Mouse (Mus musculus): ENCODE measurements around the gene Hoxa9. TPM values are rescaled to one million over a fixed set of nuclear protein-coding genes. Genes with fewer than 3 reads are reported as not detected.

Gene Hoxa9
- polyA plus RNA-seq, 1 experiment from 2014 or later = 90.5 TPM

- peak overlapping the region; percentile 70 for H3K4me3 ChIP-seq (ENCODE audit: low read depth, low read length)
- peaks cover 2% of the 10 kb centered on the region; the same call in 1 of the 2 replicates for H3K36me3 ChIP-seq (ENCODE audit: control insufficient read depth, insufficient read depth, low read length)
- peaks cover 62% of the 10 kb centered on the region for H3K4me1 ChIP-seq (ENCODE audit: control insufficient read depth, insufficient read depth, low read length)
- H3K27ac ChIP-seq (replicated peaks; ENCODE audit: low read depth, low read length) = peak overlapping the region; percentile 70
- DNase-seq (ENCODE audit: low spot score) = peak; percentile 54
- WGBS = 3% methylated on average over 16 of the region's 18 CpGs
- no peaks in the 10 kb centered on the region for H3K9me3 ChIP-seq (ENCODE audit: control insufficient read depth, low read length)
- no peaks in the 10 kb centered on the region for H3K27me3 ChIP-seq (ENCODE audit: control insufficient read depth, insufficient read depth, low read length)
- peak overlapping the region; percentile 95 for H3K4me2 ChIP-seq (ENCODE audit: low read depth, severe bottlenecking)
- peak overlapping the region; percentile 74 for H3K9ac ChIP-seq (ENCODE audit: low read length)
- no peak for ATAC-seq (ENCODE audit: insufficient number of reproducible peaks, low FRiP score, low TSS enrichment, low read depth)
Measured at GRCm38 (mm10) chr6:52208868-52209684, 21.8 kb downstream of the Hoxa9 start.

- H3K9me3 ChIP-seq (ENCODE audit: control insufficient read depth, low read length) = no peaks in the 10 kb centered on the region
- peaks cover 65% of the 10 kb centered on the region for H3K4me1 ChIP-seq (ENCODE audit: control insufficient read depth, insufficient read depth, low read length)
- H3K4me3 ChIP-seq (ENCODE audit: low read depth, low read length) = peak within 1 kb of the TSS; percentile 70
- WGBS = under 1% methylated on average over 44 of the region's 47 CpGs
- H3K27ac ChIP-seq (replicated peaks; ENCODE audit: low read depth, low read length) = peak within 1 kb of the TSS; percentile 70
- H3K4me2 ChIP-seq (ENCODE audit: low read depth, severe bottlenecking) = peak within 1 kb of the TSS; percentile 98
- peak within 1 kb of the TSS; percentile 74 for H3K9ac ChIP-seq (ENCODE audit: low read length)
- no peak for ATAC-seq (ENCODE audit: insufficient number of reproducible peaks, low FRiP score, low TSS enrichment, low read depth)
- H3K27me3 ChIP-seq (ENCODE audit: control insufficient read depth, insufficient read depth, low read length) = no peaks in the 10 kb centered on the region
- H3K36me3 ChIP-seq (ENCODE audit: control insufficient read depth, insufficient read depth, low read length) = peaks cover 2% of the 10 kb centered on the region; the same call in 1 of the 2 replicates
- peak; percentile 81 for DNase-seq (ENCODE audit: low spot score)
Measured at GRCm38 (mm10) chr6:52208072-52208867, 22.6 kb downstream of the Hoxa9 start, which contains the start of gene Hoxa6. Gene Hoxa6 (minus strand): TSS chr6:52208722.

GRCm38 (mm10) chr6:52207684-52207976 lies 23.3 kb downstream of the Hoxa9 start:
- no peak for DNase-seq (ENCODE audit: low spot score)
- peak overlapping the region; percentile 98 for H3K4me2 ChIP-seq (ENCODE audit: low read depth, severe bottlenecking)

GRCm38 (mm10) chr6:52206882-52207683 lies 23.8 kb downstream of the Hoxa9 start:
- Histone ChIP-seq H3K4me3 (ENCODE audit: low read depth, low read length) (no peak overlapping the region), H3K9ac (ENCODE audit: low read length) (peak overlapping the region; percentile 40), H3K9me3 (ENCODE audit: control insufficient read depth, low read length) (no peaks in the 10 kb centered on the region), H3K4me2 (ENCODE audit: low read depth, severe bottlenecking) (peak overlapping the region; percentile 98), H3K27me3 (ENCODE audit: control insufficient read depth, insufficient read depth, low read length) (no peaks in the 10 kb centered on the region), H3K36me3 (ENCODE audit: control insufficient read depth, insufficient read depth, low read length) (peaks cover 2% of the 10 kb centered on the region; the same call in 1 of the 2 replicates), H3K4me1 (ENCODE audit: control insufficient read depth, insufficient read depth, low read length) (peaks cover 75% of the 10 kb centered on the region), H3K27ac (replicated peaks; ENCODE audit: low read depth, low read length) (no peak overlapping the region)
- no peak for ATAC-seq (ENCODE audit: insufficient number of reproducible peaks, low FRiP score, low TSS enrichment, low read depth)
- 12% methylated on average over 4 of the region's 4 CpGs for WGBS
- DNase-seq (ENCODE audit: low spot score) = peak; percentile 37

More at GRCm38 (mm10) chr6:52207684-52207976, 23.3 kb downstream of the Hoxa9 start:
- H3K27me3 ChIP-seq (ENCODE audit: control insufficient read depth, insufficient read depth, low read length) = no peaks in the 10 kb centered on the region
- ATAC-seq (ENCODE audit: insufficient number of reproducible peaks, low FRiP score, low TSS enrichment, low read depth) = no peak
- no peak overlapping the region for H3K27ac ChIP-seq (replicated peaks; ENCODE audit: low read depth, low read length)
- H3K36me3 ChIP-seq (ENCODE audit: control insufficient read depth, insufficient read depth, low read length) = peaks cover 2% of the 10 kb centered on the region; the same call in 1 of the 2 replicates
- H3K9me3 ChIP-seq (ENCODE audit: control insufficient read depth, low read length) = no peaks in the 10 kb centered on the region
- H3K9ac ChIP-seq (ENCODE audit: low read length) = peak overlapping the region; percentile 40
- H3K4me3 ChIP-seq (ENCODE audit: low read depth, low read length) = no peak overlapping the region
- peaks cover 72% of the 10 kb centered on the region for H3K4me1 ChIP-seq (ENCODE audit: control insufficient read depth, insufficient read depth, low read length)

GRCm38 (mm10) chr6:52205638-52206621 lies 25.0 kb downstream of the Hoxa9 start:
- H3K9ac ChIP-seq (ENCODE audit: low read length) = peak overlapping the region; percentile 65
- DNase-seq (ENCODE audit: low spot score) (peak; percentile 73), ATAC-seq (ENCODE audit: insufficient number of reproducible peaks, low FRiP score, low TSS enrichment, low read depth) (no peak)
- H3K4me3 ChIP-seq (ENCODE audit: low read depth, low read length) = peak overlapping the region; percentile 24
- no peaks in the 10 kb centered on the region for H3K9me3 ChIP-seq (ENCODE audit: control insufficient read depth, low read length)
- no peaks in the 10 kb centered on the region for H3K27me3 ChIP-seq (ENCODE audit: control insufficient read depth, insufficient read depth, low read length)
- 4% methylated on average over 55 of the region's 55 CpGs for WGBS
- H3K27ac ChIP-seq (replicated peaks; ENCODE audit: low read depth, low read length) = peak overlapping the region; percentile 56
- H3K4me2 ChIP-seq (ENCODE audit: low read depth, severe bottlenecking) = peak overlapping the region; percentile 98
- H3K36me3 ChIP-seq (ENCODE audit: control insufficient read depth, insufficient read depth, low read length) = peaks cover 2% of the 10 kb centered on the region; the same call in 1 of the 2 replicates
- H3K4me1 ChIP-seq (ENCODE audit: control insufficient read depth, insufficient read depth, low read length) = peaks cover 80% of the 10 kb centered on the region

GRCm38 (mm10) chr6:52205221-52205620 lies 25.7 kb downstream of the Hoxa9 start:
- Histone ChIP-seq H3K9ac (ENCODE audit: low read length) (peak overlapping the region; percentile 65), H3K4me3 (ENCODE audit: low read depth, low read length) (peak overlapping the region; percentile 24), H3K27me3 (ENCODE audit: control insufficient read depth, insufficient read depth, low read length) (no peaks in the 10 kb centered on the region), H3K4me1 (ENCODE audit: control insufficient read depth, insufficient read depth, low read length) (peaks cover 85% of the 10 kb centered on the region), H3K27ac (replicated peaks; ENCODE audit: low read depth, low read length) (peak overlapping the region; percentile 56), H3K4me2 (ENCODE audit: low read depth, severe bottlenecking) (peak overlapping the region; percentile 98), H3K36me3 (ENCODE audit: control insufficient read depth, insufficient read depth, low read length) (peaks cover 2% of the 10 kb centered on the region; the same call in 1 of the 2 replicates), H3K9me3 (ENCODE audit: control insufficient read depth, low read length) (no peaks in the 10 kb centered on the region)
- 3% methylated on average over 14 of the region's 14 CpGs for WGBS
- DNase-seq (ENCODE audit: low spot score) (no peak), ATAC-seq (ENCODE audit: insufficient number of reproducible peaks, low FRiP score, low TSS enrichment, low read depth) (no peak)

GRCm38 (mm10) chr6:52204050-52204752 lies 26.7 kb downstream of the Hoxa9 start, which contains the start of gene Hoxa5:
Gene Hoxa5 (minus strand): TSS chr6:52204587.
- peak within 1 kb of the TSS; percentile 59 for H3K27ac ChIP-seq (replicated peaks; ENCODE audit: low read depth, low read length)
- peaks cover 2% of the 10 kb centered on the region; the same call in 1 of the 2 replicates for H3K36me3 ChIP-seq (ENCODE audit: control insufficient read depth, insufficient read depth, low read length)
- H3K4me1 ChIP-seq (ENCODE audit: control insufficient read depth, insufficient read depth, low read length) = peaks cover 80% of the 10 kb centered on the region
- peak; percentile 96 for DNase-seq (ENCODE audit: low spot score)
- under 1% methylated on average over 65 of the region's 65 CpGs for WGBS
- ATAC-seq (ENCODE audit: insufficient number of reproducible peaks, low FRiP score, low TSS enrichment, low read depth) = peak; percentile 56; the same call in 1 of the 2 replicates
- no peaks in the 10 kb centered on the region for H3K27me3 ChIP-seq (ENCODE audit: control insufficient read depth, insufficient read depth, low read length)
- peak within 1 kb of the TSS; percentile 98 for H3K4me2 ChIP-seq (ENCODE audit: low read depth, severe bottlenecking)
- H3K4me3 ChIP-seq (ENCODE audit: low read depth, low read length) = peak within 1 kb of the TSS; percentile 44
- no peaks in the 10 kb centered on the region for H3K9me3 ChIP-seq (ENCODE audit: control insufficient read depth, low read length)
- peak within 1 kb of the TSS; percentile 76 for H3K9ac ChIP-seq (ENCODE audit: low read length)
